10 mouse cellular contexts compared by ENCODE assay signal in genomic region chr5:8868019-8868418, GRCm38 (mm10). TPM values are rescaled to one million over a fixed set of nuclear protein-coding genes. Genes with fewer than 3 reads are reported as not detected.
DNase-seq lines count a peak whose midpoint lies in the region; ATAC-seq lines count a peak whose summit lies in the region.
"Had no signal": no experiment of that assay in that cellular context is flagged by ENCODE, and none has a peak within 500 bp of the region (broad histone marks: within the 10 kb centered on the region; RNA-seq: fewer than 3 reads in every experiment).

No protein-coding gene starts in this region.

- no peak overlapping the region for H3K4me2 ChIP-seq in neural tube, embryonic 11.5 days (ENCODE audit: low read depth)
- H3K4me2 ChIP-seq in intestine, embryonic 15.5 days (replicated peaks), result no peak overlapping the region
- H3K4me2 ChIP-seq: embryonic facial prominence, embryonic 12.5 days; limb, embryonic 12.5 days; stomach, embryonic 15.5 days had no signal

- H3K27me3 ChIP-seq in neural tube, embryonic 11.5 days (ENCODE audit: control insufficient read depth, insufficient read depth, low read length), result no peaks in the 10 kb centered on the region
- no peaks in the 10 kb centered on the region for H3K27me3 ChIP-seq in intestine, embryonic 15.5 days (replicated peaks)
- H3K27me3 ChIP-seq: embryonic facial prominence, embryonic 12.5 days; limb, embryonic 12.5 days; stomach, embryonic 15.5 days had no signal

- no peaks in the 10 kb centered on the region for H3K36me3 ChIP-seq in neural tube, embryonic 11.5 days (ENCODE audit: control insufficient read depth, insufficient read depth, low read length)
- no peaks in the 10 kb centered on the region for H3K36me3 ChIP-seq in intestine, embryonic 15.5 days
- H3K36me3 ChIP-seq: embryonic facial prominence, embryonic 12.5 days; limb, embryonic 12.5 days; stomach, embryonic 15.5 days had no signal

- 21% methylated on average over 1 of the region's 1 CpGs for WGBS in neural tube, embryonic 11.5 days
- 9% methylated on average over 1 of the region's 1 CpGs for WGBS in intestine, embryonic 15.5 days

- no peak overlapping the region for H3K27ac ChIP-seq in neural tube, embryonic 11.5 days (ENCODE audit: low read depth, low read length)
- no peak overlapping the region for H3K27ac ChIP-seq in intestine, embryonic 15.5 days
- H3K27ac ChIP-seq: embryonic facial prominence, embryonic 12.5 days; limb, embryonic 12.5 days; stomach, embryonic 15.5 days had no signal

- H3K9ac ChIP-seq in neural tube, embryonic 11.5 days (ENCODE audit: low read length), result no peak overlapping the region
- H3K9ac ChIP-seq in intestine, embryonic 15.5 days, result no peak overlapping the region
- H3K9ac ChIP-seq: embryonic facial prominence, embryonic 12.5 days; limb, embryonic 12.5 days; stomach, embryonic 15.5 days had no signal

- no peaks in the 10 kb centered on the region for H3K9me3 ChIP-seq in neural tube, embryonic 11.5 days (ENCODE audit: control insufficient read depth, low read length)
- no peaks in the 10 kb centered on the region for H3K9me3 ChIP-seq in intestine, embryonic 15.5 days
- H3K9me3 ChIP-seq: embryonic facial prominence, embryonic 12.5 days; limb, embryonic 12.5 days; stomach, embryonic 15.5 days had no signal

- no peaks in the 10 kb centered on the region for H3K4me1 ChIP-seq in neural tube, embryonic 11.5 days (ENCODE audit: control insufficient read depth, insufficient read depth, low read length)
- H3K4me1 ChIP-seq in intestine, embryonic 15.5 days (replicated peaks), result no peaks in the 10 kb centered on the region
- H3K4me1 ChIP-seq: embryonic facial prominence, embryonic 12.5 days; limb, embryonic 12.5 days; stomach, embryonic 15.5 days had no signal

- no peak; the same call in 1 of the 2 replicates for ATAC-seq in neural tube, embryonic 11.5 days (ENCODE audit: insufficient read depth, low FRiP score, low TSS enrichment)
- no peak for ATAC-seq in intestine, embryonic 15.5 days

- DNase-seq in layer of hippocampus, postnatal 10 days (ENCODE audit: low spot score in 2 of 2), result peak; percentile 10 to 18
- no peak for DNase-seq in layer of hippocampus, adult 9-11 months
- DNase-seq in adipocyte (ENCODE audit: low spot score), result peak; percentile 56
- peak; percentile 9 for DNase-seq in embryo, embryonic 11.5 days (ENCODE audit: low read depth, low spot score)
- peak; percentile 40 for DNase-seq in kidney, postnatal 10 days
- DNase-seq in neural tube, embryonic 11.5 days (ENCODE audit: low spot score), result peak; percentile 32

- no peak overlapping the region for H3K4me3 ChIP-seq in neural tube, embryonic 11.5 days (ENCODE audit: low read depth, low read length)
- H3K4me3 ChIP-seq in intestine, embryonic 15.5 days (replicated peaks), result no peak overlapping the region
- H3K4me3 ChIP-seq: embryonic facial prominence, embryonic 12.5 days; limb, embryonic 12.5 days; stomach, embryonic 15.5 days had no signal

RNA-seq across cellular contexts. Expression of gene Abcb4, which starts 25.5 kb away (rescaled TPM):
- 1 to 10 TPM; 4.2 to 5.4 TPM for total RNA-seq in layer of hippocampus, postnatal 10 days (2021)
- polyA plus RNA-seq in neural tube, embryonic 11.5 days (2014; fragmentation: Nextera tagmentation; extraction: Ambion mirVana), result 0.32 and 0.62 TPM in 2 replicates
- 0.48 and 0.95 TPM in 2 replicates for polyA plus RNA-seq in intestine, embryonic 15.5 days (2015; fragmentation: Nextera tagmentation; extraction: Ambion mirVana)
